Mouse (Mus musculus) ES-Bruce4 (cell line): ENCODE data around the gene Tceanc. TPM values are rescaled to one million over a fixed set of nuclear protein-coding genes. Genes with fewer than 3 reads are reported as not detected.

Experiments
- H3K27ac ChIP-seq: 2 replicates; pipeline ENCODE4 v1.5.1; 2012; ENCODE audit warnings: low read length, inconsistent platforms; ENCODE audit not compliant: insufficient read depth
- H3K27me3 ChIP-seq: 2 replicates; pipeline ENCODE4 v1.6.1; 2012; ENCODE audit warnings: mild to moderate bottlenecking, low read length, inconsistent platforms; ENCODE audit not compliant: control insufficient read depth, poor library complexity, insufficient read depth, severe bottlenecking
- H3K36me3 ChIP-seq: 2 replicates; pipeline ENCODE4 v1.6.1; 2012; ENCODE audit warnings: inconsistent platforms, mild to moderate bottlenecking, low read length, moderate library complexity; ENCODE audit not compliant: control insufficient read depth, poor library complexity, insufficient read depth, severe bottlenecking
- H3K4me1 ChIP-seq: one replicate; pipeline ENCODE4 v1.8.1; 2011; ENCODE audit warnings: low read length; ENCODE audit not compliant: control insufficient read depth, insufficient read depth
- H3K4me3 ChIP-seq: 2 replicates; pipeline ENCODE4 v1.5.1; 2011; ENCODE audit warnings: low read depth, mild to moderate bottlenecking, low read length
- H3K9ac ChIP-seq: 2 replicates; pipeline ENCODE4 v1.6.1; 2012; ENCODE audit warnings: low read depth, mild to moderate bottlenecking, inconsistent platforms; ENCODE audit not compliant: poor library complexity, severe bottlenecking
- H3K9me3 ChIP-seq: replicated peaks from 2 replicates; pipeline ENCODE4 v1.6.1; 2012; ENCODE audit warnings: mild to moderate bottlenecking, low read length, inconsistent platforms; ENCODE audit not compliant: control insufficient read depth, poor library complexity, insufficient read depth, severe bottlenecking
- CTCF ChIP-seq: IDR thresholded peaks from one replicate; pipeline ENCODE4 v1.8.1; 2011; ENCODE audit warnings: low read depth, low read length
- EP300 ChIP-seq: IDR thresholded peaks from 2 replicates; pipeline ENCODE4 v1.6.1; 2011; ENCODE audit warnings: low read depth, low read length; ENCODE audit not compliant: insufficient read depth
- POLR2A ChIP-seq: IDR thresholded peaks from one replicate; pipeline ENCODE4 v1.8.1; 2011; ENCODE audit warnings: low read length; ENCODE audit not compliant: insufficient read depth
- polyA plus RNA-seq: library from polyadenylated mRNA; stranded (reverse); fragments of >200 nt; gene quantifications from 2 replicates; pipeline ENCODE4 v1.2.4, GENCODE M21; 2011; ENCODE audit warnings: low read depth; ENCODE audit not compliant: missing spikeins, insufficient read depth, insufficient read length

Gene Tceanc
- 9.9 and 10.5 TPM in 2 replicates for polyA plus RNA-seq

- TF ChIP-seq CTCF, result no peak
- TF ChIP-seq POLR2A, result no peak
- TF ChIP-seq EP300, result no peak
- no peaks in the 10 kb centered on the region for H3K27me3 ChIP-seq
- no peak within 1 kb of the TSS for H3K9ac ChIP-seq
- peaks cover 2% of the 10 kb centered on the region for H3K4me1 ChIP-seq
- no peaks in the 10 kb centered on the region for H3K36me3 ChIP-seq
- no peak within 1 kb of the TSS for H3K27ac ChIP-seq
- no peaks in the 10 kb centered on the region for H3K9me3 ChIP-seq
- H3K4me3 ChIP-seq, result no peak within 1 kb of the TSS
Measured at GRCm38 (mm10) chrX:166518345-166518744, at the start of gene Tceanc. Tceanc (minus strand) TSS chrX:166518567.

- H3K27ac ChIP-seq, result no peak overlapping the region
- no peaks in the 10 kb centered on the region for H3K27me3 ChIP-seq
- no peak for TF ChIP-seq EP300
- no peak for TF ChIP-seq CTCF
- TF ChIP-seq POLR2A, result no peak
- no peaks in the 10 kb centered on the region for H3K4me1 ChIP-seq
- H3K9me3 ChIP-seq, result no peaks in the 10 kb centered on the region
- no peak overlapping the region for H3K9ac ChIP-seq
- no peaks in the 10 kb centered on the region for H3K36me3 ChIP-seq
- no peak overlapping the region for H3K4me3 ChIP-seq
Measured at GRCm38 (mm10) chrX:166565983-166566382, 47.6 kb upstream of the Tceanc start.

GRCm38 (mm10) chrX:166565401-166565800, 47.0 kb upstream of the Tceanc start:
- Histone ChIP-seq H3K27me3 (no peaks in the 10 kb centered on the region), H3K4me1 (no peaks in the 10 kb centered on the region), H3K9ac (no peak overlapping the region), H3K27ac (no peak overlapping the region), H3K36me3 (no peaks in the 10 kb centered on the region), H3K9me3 (no peaks in the 10 kb centered on the region), H3K4me3 (no peak overlapping the region)
- TF ChIP-seq POLR2A, result no peak
- no peak for TF ChIP-seq EP300
- TF ChIP-seq CTCF, result no peak

- H3K27ac ChIP-seq, result no peak overlapping the region
- no peak for TF ChIP-seq POLR2A
- no peak for TF ChIP-seq CTCF
- TF ChIP-seq EP300, result no peak
- no peaks in the 10 kb centered on the region for H3K4me1 ChIP-seq
- H3K9ac ChIP-seq, result no peak overlapping the region
- no peaks in the 10 kb centered on the region for H3K36me3 ChIP-seq
- H3K9me3 ChIP-seq, result no peaks in the 10 kb centered on the region
- no peaks in the 10 kb centered on the region for H3K27me3 ChIP-seq
- no peak overlapping the region for H3K4me3 ChIP-seq
Measured at GRCm38 (mm10) chrX:166564900-166565299, 46.5 kb upstream of the Tceanc start.

- H3K27me3 ChIP-seq, result no peaks in the 10 kb centered on the region
- TF ChIP-seq POLR2A, result no peak
- TF ChIP-seq CTCF, result no peak
- no peak for TF ChIP-seq EP300
- no peaks in the 10 kb centered on the region for H3K9me3 ChIP-seq
- H3K9ac ChIP-seq, result no peak overlapping the region
- H3K27ac ChIP-seq, result no peak overlapping the region
- H3K4me1 ChIP-seq, result no peaks in the 10 kb centered on the region
- no peak overlapping the region for H3K4me3 ChIP-seq
- H3K36me3 ChIP-seq, result no peaks in the 10 kb centered on the region
Measured at GRCm38 (mm10) chrX:166559333-166559732, 41.0 kb upstream of the Tceanc start.

- Histone ChIP-seq H3K4me1 (no peaks in the 10 kb centered on the region), H3K36me3 (no peaks in the 10 kb centered on the region), H3K9ac (no peak overlapping the region), H3K27me3 (no peaks in the 10 kb centered on the region), H3K4me3 (no peak overlapping the region), H3K9me3 (no peaks in the 10 kb centered on the region), H3K27ac (no peak overlapping the region)
- TF ChIP-seq EP300 (no peak), CTCF (no peak), POLR2A (no peak)
Measured at GRCm38 (mm10) chrX:166552355-166552754, 34.0 kb upstream of the Tceanc start.

GRCm38 (mm10) chrX:166546495-166546894, 28.1 kb upstream of the Tceanc start:
- Histone ChIP-seq H3K27ac (no peak overlapping the region), H3K27me3 (no peaks in the 10 kb centered on the region), H3K9ac (no peak overlapping the region), H3K36me3 (no peaks in the 10 kb centered on the region), H3K4me3 (no peak overlapping the region), H3K4me1 (no peaks in the 10 kb centered on the region), H3K9me3 (no peaks in the 10 kb centered on the region)
- TF ChIP-seq POLR2A (no peak), EP300 (no peak), CTCF (no peak)
